Mouse (Mus musculus): ENCODE measurements around the gene Gm21292. TPM values are rescaled to one million over a fixed set of nuclear protein-coding genes. Genes with fewer than 3 reads are reported as not detected.

Gene Gm21292
- not detected in 2 replicates for polyA plus RNA-seq (2012; rRNA removed; ENCODE audit: low replicate concordance)

GRCm38 (mm10) chrY:9133824-9134223, at the start of gene Gm21292:
Gm21292 (minus strand) TSS chrY:9133924.

Other genes starting within 250 kb of the Gm21292 start
- gene Gm21721, start 68.3 kb upstream of the Gm21292 start, polyA plus RNA-seq (2012; rRNA removed; ENCODE audit: low replicate concordance): not detected in 2 replicates
- not detected in 2 replicates for gene Gm21812, start 213.3 kb upstream of the Gm21292 start, polyA plus RNA-seq (2012; rRNA removed; ENCODE audit: low replicate concordance)